In the genomic region with DNA sequence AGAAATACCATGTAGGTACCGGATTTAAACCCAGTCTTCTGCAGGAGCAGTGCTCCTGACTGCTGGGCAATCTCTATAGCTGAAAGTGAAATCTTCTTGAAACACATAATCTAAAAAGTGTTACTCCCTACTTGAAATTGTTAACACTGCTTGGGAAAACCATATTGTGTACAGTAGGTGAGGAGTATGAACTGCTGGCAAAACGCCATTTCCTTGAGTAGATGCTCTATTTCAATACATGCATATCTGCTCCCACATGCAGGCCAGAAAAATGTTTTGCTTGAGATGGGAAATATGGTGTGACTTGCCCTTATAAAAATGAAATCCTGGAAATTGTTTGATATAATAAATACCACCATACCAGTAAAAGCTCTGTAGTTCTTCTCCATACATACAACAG, we compare ENCODE assay signal across 27 mouse cellular contexts.
DNase-seq lines count a peak whose midpoint lies in the region; ATAC-seq and TF ChIP-seq lines count a peak whose summit lies in the region.
"Had no signal": no experiment of that assay in that cellular context is flagged by ENCODE, and none has a peak within 500 bp of the region (broad histone marks: within the 10 kb centered on the region; RNA-seq: fewer than 3 reads in every experiment).

No protein-coding gene starts in this region.

- intact Hi-C loops in left cerebral cortex, postnatal 36 days (cut with DNase I) = no loop called here

- no peak overlapping the region for H3K4me3 ChIP-seq in forebrain, embryonic 14.5 days (ENCODE audit: low read depth, low read length)
- no peak overlapping the region for H3K4me3 ChIP-seq in forebrain, embryonic 12.5 days (replicated peaks)
- H3K4me3 ChIP-seq in midbrain, postnatal 0 days (ENCODE audit: low read depth, low read length) = no peak overlapping the region
- no peak overlapping the region for H3K4me3 ChIP-seq in midbrain, embryonic 16.5 days (ENCODE audit: low read depth, low read length)
- H3K4me3 ChIP-seq: heart, adult 2 months; heart, embryonic 12.5 days; limb, embryonic 12.5 days; liver, embryonic 15.5 days; lung, embryonic 15.5 days; neural tube, embryonic 15.5 days; stomach, embryonic 15.5 days had no signal

- no peak overlapping the region for H3K4me2 ChIP-seq in forebrain, embryonic 14.5 days (ENCODE audit: low read length)
- no peak overlapping the region for H3K4me2 ChIP-seq in forebrain, embryonic 12.5 days
- no peak overlapping the region for H3K4me2 ChIP-seq in midbrain, postnatal 0 days (ENCODE audit: low read depth, low read length, poor library complexity, severe bottlenecking)
- H3K4me2 ChIP-seq in midbrain, embryonic 16.5 days (ENCODE audit: low read length) = no peak overlapping the region
- H3K4me2 ChIP-seq: heart, embryonic 12.5 days; hindbrain, embryonic 14.5 days; limb, embryonic 12.5 days; liver, embryonic 15.5 days; lung, embryonic 15.5 days; midbrain, embryonic 11.5 days; neural tube, embryonic 15.5 days; stomach, embryonic 15.5 days had no signal

- no peak for ATAC-seq in forebrain, embryonic 14.5 days
- no peak for ATAC-seq in forebrain, embryonic 12.5 days (ENCODE audit: low FRiP score)
- ATAC-seq in midbrain, postnatal 0 days (ENCODE audit: low FRiP score) = no peak
- no peak for ATAC-seq in midbrain, embryonic 16.5 days
- ATAC-seq: intestine, postnatal 0 days; Patski had no signal

- no peak for TF ChIP-seq POLR2A in brain, embryonic 14.5 days (IDR thresholded peaks at IDR 0.05; ENCODE audit: borderline replicate concordance, extremely low read depth, insufficient read depth, insufficient read length, poor library complexity, severe bottlenecking)

- H3K9ac ChIP-seq in forebrain, embryonic 14.5 days (ENCODE audit: low read length) = no peak overlapping the region
- no peak overlapping the region for H3K9ac ChIP-seq in forebrain, embryonic 12.5 days
- H3K9ac ChIP-seq in midbrain, postnatal 0 days (replicated peaks; ENCODE audit: low read length, poor library complexity, severe bottlenecking) = no peak overlapping the region
- no peak overlapping the region for H3K9ac ChIP-seq in midbrain, embryonic 16.5 days (ENCODE audit: low read depth, low read length)
- H3K9ac ChIP-seq: heart, embryonic 12.5 days; hindbrain, embryonic 14.5 days; limb, embryonic 12.5 days; liver, embryonic 15.5 days; lung, embryonic 15.5 days; neural tube, embryonic 15.5 days; stomach, embryonic 15.5 days had no signal

- H3K36me3 ChIP-seq in forebrain, embryonic 14.5 days (ENCODE audit: control insufficient read depth, insufficient read depth, low read length) = no peaks in the 10 kb centered on the region
- no peaks in the 10 kb centered on the region for H3K36me3 ChIP-seq in forebrain, embryonic 12.5 days (replicated peaks)
- H3K36me3 ChIP-seq in midbrain, postnatal 0 days (ENCODE audit: insufficient read depth, low read length) = no peaks in the 10 kb centered on the region
- H3K36me3 ChIP-seq in midbrain, embryonic 16.5 days (ENCODE audit: control insufficient read depth, insufficient read depth, low read length) = no peaks in the 10 kb centered on the region
- H3K36me3 ChIP-seq: G1E; heart, embryonic 12.5 days; limb, embryonic 12.5 days; liver, embryonic 15.5 days; lung, embryonic 15.5 days; neural tube, embryonic 15.5 days; stomach, embryonic 15.5 days had no signal

- H3K27ac ChIP-seq in forebrain, embryonic 14.5 days (ENCODE audit: low read depth, low read length) = no peak overlapping the region
- no peak overlapping the region for H3K27ac ChIP-seq in forebrain, embryonic 12.5 days
- no peak overlapping the region for H3K27ac ChIP-seq in midbrain, postnatal 0 days (ENCODE audit: low read depth, low read length)
- no peak overlapping the region for H3K27ac ChIP-seq in midbrain, embryonic 16.5 days (ENCODE audit: low read length)
- H3K27ac ChIP-seq: heart, adult 2 months; hindbrain, embryonic 14.5 days; limb, embryonic 12.5 days; liver, embryonic 15.5 days; lung, embryonic 15.5 days; neural tube, embryonic 15.5 days; stomach, embryonic 15.5 days had no signal

- H3K27me3 ChIP-seq in forebrain, embryonic 14.5 days (replicated peaks; ENCODE audit: control insufficient read depth, insufficient read depth, low read length) = no peaks in the 10 kb centered on the region
- H3K27me3 ChIP-seq in forebrain, embryonic 12.5 days = no peaks in the 10 kb centered on the region
- no peaks in the 10 kb centered on the region for H3K27me3 ChIP-seq in midbrain, postnatal 0 days (ENCODE audit: insufficient read depth, low read length)
- H3K27me3 ChIP-seq in midbrain, embryonic 16.5 days (ENCODE audit: control insufficient read depth, insufficient read depth, low read depth, low read length) = no peaks in the 10 kb centered on the region
- H3K27me3 ChIP-seq: heart, embryonic 12.5 days; limb, embryonic 12.5 days; liver, embryonic 15.5 days; lung, embryonic 15.5 days; neural tube, embryonic 15.5 days; Patski; stomach, embryonic 15.5 days had no signal

- H3K4me1 ChIP-seq in forebrain, embryonic 14.5 days (ENCODE audit: control insufficient read depth, insufficient read depth, low read length) = no peaks in the 10 kb centered on the region
- H3K4me1 ChIP-seq in forebrain, embryonic 12.5 days = no peaks in the 10 kb centered on the region
- no peaks in the 10 kb centered on the region for H3K4me1 ChIP-seq in midbrain, postnatal 0 days (ENCODE audit: insufficient read depth, low read length)
- H3K4me1 ChIP-seq in midbrain, embryonic 16.5 days (ENCODE audit: control insufficient read depth, insufficient read depth, low read length) = no peaks in the 10 kb centered on the region
- H3K4me1 ChIP-seq: heart, embryonic 12.5 days; limb, embryonic 12.5 days; liver, embryonic 15.5 days; lung, embryonic 15.5 days; neural tube, embryonic 15.5 days; stomach, embryonic 15.5 days had no signal

- WGBS in forebrain, embryonic 14.5 days = 83% methylated on average over 2 of the region's 2 CpGs
- WGBS in forebrain, embryonic 12.5 days = 92% methylated on average over 2 of the region's 2 CpGs
- WGBS in midbrain, postnatal 0 days = 84% methylated on average over 2 of the region's 2 CpGs
- WGBS in midbrain, embryonic 16.5 days = 91% methylated on average over 2 of the region's 2 CpGs

- no peaks in the 10 kb centered on the region for H3K9me3 ChIP-seq in forebrain, embryonic 14.5 days (replicated peaks; ENCODE audit: control insufficient read depth, low read length)
- no peaks in the 10 kb centered on the region for H3K9me3 ChIP-seq in forebrain, embryonic 12.5 days
- H3K9me3 ChIP-seq in midbrain, postnatal 0 days (ENCODE audit: low read length) = no peaks in the 10 kb centered on the region
- 0 out of 2 replicates have a peak, but pooled peaks cover 4% of the 10 kb centered on the region for H3K9me3 ChIP-seq in midbrain, embryonic 16.5 days (replicated peaks; ENCODE audit: control insufficient read depth, low read length, poor library complexity, severe bottlenecking)
- H3K9me3 ChIP-seq: G1E; limb, embryonic 12.5 days; liver, embryonic 15.5 days; lung, embryonic 15.5 days; neural tube, embryonic 15.5 days; stomach, embryonic 15.5 days had no signal

- TF ChIP-seq CTCF in midbrain, postnatal 0 days (IDR thresholded peaks at IDR 0.05) = no peak
- no peak for TF ChIP-seq CTCF in brain, embryonic 14.5 days (IDR thresholded peaks at IDR 0.05; ENCODE audit: borderline replicate concordance, extremely low read depth, insufficient read depth, insufficient read length)

- DNase-seq in forebrain, embryonic 14.5 days (ENCODE audit: low spot score) = peak; percentile 39
- DNase-seq in left cerebral cortex, adult 11 months (ENCODE audit: low spot score) = peak; percentile 1
- no peak for DNase-seq in left cerebral cortex, postnatal 36 days (ENCODE audit: low spot score in 2 of 2)
- peak; percentile 3 for DNase-seq in midbrain, postnatal 0 days (ENCODE audit: low spot score)
- DNase-seq in brain, embryonic 14.5 days (ENCODE audit: low read depth) = peak; percentile 42
- no peak for DNase-seq in kidney, postnatal 25 days
- DNase-seq: adrenal gland, postnatal 10 days; cerebellum, adult 11-12 months; heart, adult 2 months; kidney, adult 9 months; kidney, postnatal 10 days; lung, postnatal 36 days; retina, postnatal 1 day; thymus, postnatal 14 days had no signal

Comparison
In these comparisons a context has a peak if more than half of its experiments do, and no peak if none do; other contexts are left out.
1. DNase-seq: peak in forebrain, embryonic 14.5 days (single experiment), left cerebral cortex, adult 11 months (single experiment), midbrain, postnatal 0 days (single experiment) and brain, embryonic 14.5 days (single experiment); none in left cerebral cortex, postnatal 36 days (0 of 2) and kidney, postnatal 25 days (0 of 2).